Mouse (Mus musculus) heart, embryonic 14.5 days (tissue): Measurements from ENCODE around the gene Vps13c. TPM values are rescaled to one million over a fixed set of nuclear protein-coding genes. Genes with fewer than 3 reads are reported as not detected.

Source experiments
- ATAC-seq: fragments of 200-750 bp; cut with Nextera tagmentation; 2 replicates; pipeline ENCODE4 v1.8.0; 2017; ENCODE audit warnings: low read depth, moderate TSS enrichment; ENCODE audit not compliant: insufficient number of reproducible peaks, insufficient read depth, low FRiP score
- H3K27ac ChIP-seq, 2 experiments: fragments of 200-500 bp in 1 of 2; fragments of 300-500 bp in 1 of 2; sonication (generic) in 1 of 2; replicated peaks in 1 of 2; 2 replicates each; pipeline ENCODE4 v1.5.1; 2012 to 2014; ENCODE audit warnings: low read depth in 2 of 2, low read length in 2 of 2, control low read depth in 1 of 2, mild to moderate bottlenecking in 1 of 2, mixed read lengths in 1 of 2; ENCODE audit not compliant: control insufficient read depth in 1 of 2, insufficient read depth in 1 of 2
- H3K27me3 ChIP-seq: fragments of 300-500 bp; sonication (generic); 2 replicates; pipeline ENCODE4 v1.6.1; 2014; ENCODE audit warnings: mild to moderate bottlenecking, low read length, control low read depth; ENCODE audit not compliant: control insufficient read depth, insufficient read depth
- H3K36me3 ChIP-seq: fragments of 300-500 bp; sonication (generic); 2 replicates; pipeline ENCODE4 v1.6.1; 2014; ENCODE audit warnings: mild to moderate bottlenecking, control low read depth, low read length, mixed read lengths; ENCODE audit not compliant: control insufficient read depth, insufficient read depth
- H3K4me1 ChIP-seq, 2 experiments: fragments of 200-500 bp in 1 of 2; fragments of 300-500 bp in 1 of 2; sonication (generic) in 1 of 2; 2 replicates each; pipeline ENCODE4 v1.6.1; 2012 to 2014; ENCODE audit warnings: low read length in 2 of 2, control low read depth in 1 of 2, mixed read lengths in 1 of 2; ENCODE audit not compliant: control insufficient read depth in 2 of 2, insufficient read depth in 2 of 2
- H3K4me2 ChIP-seq: fragments of 300-500 bp; sonication (generic); 2 replicates; pipeline ENCODE4 v1.6.1; 2014; ENCODE audit warnings: mild to moderate bottlenecking, low read length
- H3K4me3 ChIP-seq, 2 experiments: fragments of 200-500 bp in 1 of 2; fragments of 300-500 bp in 1 of 2; sonication (generic) in 1 of 2; 2 replicates each; pipeline ENCODE4 v1.5.1; 2012 to 2014; ENCODE audit warnings: low read length in 2 of 2, mild to moderate bottlenecking in 2 of 2, control low read depth in 1 of 2, low read depth in 1 of 2, moderate library complexity in 1 of 2; ENCODE audit not compliant: control insufficient read depth in 1 of 2, insufficient read depth in 1 of 2
- H3K9ac ChIP-seq: fragments of 300-500 bp; sonication (generic); 2 replicates; pipeline ENCODE4 v1.6.1; 2014; ENCODE audit warnings: mild to moderate bottlenecking, low read length
- H3K9me3 ChIP-seq: fragments of 300-500 bp; sonication (generic); 2 replicates; pipeline ENCODE4 v1.6.1; 2016; ENCODE audit warnings: low read length, control low read depth; ENCODE audit not compliant: control insufficient read depth
- WGBS: fragments of 180-500 bp; shearing (Covaris S2); extraction: QIAGEN DNeasy Blood & Tissue Kit; methylation state at CpG from one replicate; pipeline ENCODE4 v1.1.7; 2014; 5-methylcytosine and 5-hydroxymethylcytosine counted together
- polyA plus RNA-seq: library from polyadenylated mRNA; unstranded; fragments of >200 nt; fragmentation: Nextera tagmentation; extraction: Ambion mirVana; gene quantifications from 2 replicates; pipeline ENCODE4 v1.2.1, GENCODE M21; 2014

Vps13c gene
- polyA plus RNA-seq, 1 experiment from 2014 or later, result 7.1 TPM

DNA sequence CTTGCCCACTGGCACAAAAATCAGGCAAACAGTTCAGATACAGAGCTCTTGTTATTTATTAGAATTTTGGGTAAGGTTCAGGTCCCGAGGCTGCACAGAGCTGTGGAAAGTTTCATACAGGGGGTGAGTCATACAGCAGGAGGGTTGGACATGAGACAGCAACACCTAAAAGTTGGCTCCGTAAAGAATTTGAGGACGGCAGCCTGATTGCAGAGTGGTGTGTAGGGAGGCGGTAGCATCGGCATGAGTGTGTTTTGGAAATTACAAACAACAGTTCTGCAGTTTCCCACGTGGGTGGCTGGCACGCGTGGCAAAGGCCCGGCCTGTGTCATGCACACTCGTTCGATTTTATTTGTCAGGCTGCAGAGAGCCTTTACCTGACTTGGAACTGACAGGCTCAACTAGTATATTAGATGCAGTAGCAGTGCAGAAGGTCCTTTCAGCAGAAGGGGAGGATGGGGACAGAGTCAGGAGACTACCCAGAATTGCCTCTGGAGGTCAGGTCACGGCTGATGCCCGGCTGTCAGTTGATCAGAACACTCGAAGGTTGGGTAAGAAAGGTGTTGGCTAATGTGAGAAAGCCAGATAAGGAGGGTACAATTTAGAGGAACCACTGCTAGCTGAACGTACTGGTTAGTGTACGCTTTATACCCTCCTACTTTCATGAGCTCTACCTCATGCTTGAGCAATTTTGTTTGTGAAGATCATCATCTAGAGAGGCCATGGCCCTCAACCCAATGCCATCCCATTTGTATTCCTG is 29.7 kb downstream of the Vps13c start:
- peaks cover 3 to 5% of the 10 kb centered on the region in 2 experiments for H3K4me1 ChIP-seq
- no peaks in the 10 kb centered on the region for H3K9me3 ChIP-seq
- WGBS, result 67% methylated on average over 16 of the region's 16 CpGs
- no peak overlapping the region for H3K9ac ChIP-seq
- no peaks in the 10 kb centered on the region for H3K27me3 ChIP-seq
- no peak for ATAC-seq
- H3K27ac ChIP-seq, result no peak overlapping the region
- H3K36me3 ChIP-seq, result peaks cover 6% of the 10 kb centered on the region; the same call in 1 of the 2 replicates
- H3K4me2 ChIP-seq, result no peak overlapping the region
- no peak overlapping the region for H3K4me3 ChIP-seq

DNA sequence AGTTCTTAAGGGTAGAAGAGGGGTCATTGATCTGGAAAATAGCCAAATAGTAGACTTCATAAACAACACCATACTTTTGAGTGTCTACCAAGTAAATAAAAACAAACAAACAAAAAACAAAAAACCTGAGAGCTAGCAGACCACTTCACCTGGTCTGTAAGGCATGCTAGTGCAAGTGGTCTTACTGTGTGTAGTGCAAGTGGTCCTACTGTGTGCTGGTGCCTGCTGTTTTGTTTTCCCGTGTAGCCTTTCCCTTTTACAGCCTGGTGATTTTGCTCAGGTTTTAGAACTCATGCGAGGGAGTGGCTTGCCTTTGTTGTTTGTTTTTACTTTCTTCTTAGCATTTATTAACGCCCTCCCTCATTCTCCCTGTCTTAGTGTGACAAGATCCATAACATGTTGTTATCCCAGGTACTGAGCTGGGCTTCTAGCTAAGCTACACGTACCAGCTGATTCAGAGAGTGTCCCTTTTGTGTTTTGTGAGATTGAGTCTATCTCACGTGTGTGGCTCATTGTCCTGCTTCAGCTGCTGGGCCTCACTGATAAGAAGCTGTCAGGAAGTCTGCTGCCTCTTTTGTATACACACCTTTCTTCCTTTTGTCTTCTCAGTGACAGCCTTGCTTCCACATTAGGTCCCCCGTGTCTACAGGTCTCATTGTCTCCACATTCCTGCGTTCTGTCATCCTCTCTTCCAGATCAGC is 34.5 kb downstream of the Vps13c start:
- Histone ChIP-seq H3K36me3 (peaks cover 18% of the 10 kb centered on the region; the same call in 1 of the 2 replicates), H3K4me1 (peaks cover 2 to 3% of the 10 kb centered on the region in 2 experiments), H3K4me3 (no peak overlapping the region), H3K4me2 (no peak overlapping the region), H3K27me3 (no peaks in the 10 kb centered on the region), H3K27ac (no peak overlapping the region), H3K9me3 (no peaks in the 10 kb centered on the region), H3K9ac (no peak overlapping the region)
- ATAC-seq, result no peak
- WGBS, result 66% methylated on average over 7 of the region's 7 CpGs

DNA sequence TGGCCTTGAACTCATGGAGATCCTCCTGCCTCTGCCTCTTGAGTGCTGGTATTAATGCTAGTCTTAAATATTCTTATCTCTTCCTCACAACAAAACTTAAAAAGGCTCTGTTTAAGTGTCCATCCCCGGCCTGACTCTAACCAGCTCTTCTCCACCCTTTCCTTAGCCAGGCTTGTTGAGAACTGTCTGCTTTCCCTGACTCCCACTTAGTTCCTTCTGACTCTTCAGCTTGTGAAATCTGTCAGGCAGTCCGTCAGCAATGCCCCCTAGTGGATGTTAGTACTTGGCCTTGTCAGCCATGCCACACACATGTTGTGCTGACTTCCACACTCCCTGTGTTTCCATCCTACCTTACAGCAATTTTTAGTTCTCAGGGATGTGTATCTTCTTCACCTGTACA is 35.1 kb downstream of the Vps13c start:
- no peaks in the 10 kb centered on the region for H3K27me3 ChIP-seq
- H3K4me1 ChIP-seq, result no peaks in the 10 kb centered on the region
- H3K9ac ChIP-seq, result no peak overlapping the region
- no peak overlapping the region for H3K4me2 ChIP-seq
- peaks cover 18% of the 10 kb centered on the region; the same call in 1 of the 2 replicates for H3K36me3 ChIP-seq
- 51% methylated on average over 2 of the region's 2 CpGs for WGBS
- no peaks in the 10 kb centered on the region for H3K9me3 ChIP-seq
- no peak for ATAC-seq
- no peak overlapping the region for H3K4me3 ChIP-seq
- H3K27ac ChIP-seq, result no peak overlapping the region

DNA sequence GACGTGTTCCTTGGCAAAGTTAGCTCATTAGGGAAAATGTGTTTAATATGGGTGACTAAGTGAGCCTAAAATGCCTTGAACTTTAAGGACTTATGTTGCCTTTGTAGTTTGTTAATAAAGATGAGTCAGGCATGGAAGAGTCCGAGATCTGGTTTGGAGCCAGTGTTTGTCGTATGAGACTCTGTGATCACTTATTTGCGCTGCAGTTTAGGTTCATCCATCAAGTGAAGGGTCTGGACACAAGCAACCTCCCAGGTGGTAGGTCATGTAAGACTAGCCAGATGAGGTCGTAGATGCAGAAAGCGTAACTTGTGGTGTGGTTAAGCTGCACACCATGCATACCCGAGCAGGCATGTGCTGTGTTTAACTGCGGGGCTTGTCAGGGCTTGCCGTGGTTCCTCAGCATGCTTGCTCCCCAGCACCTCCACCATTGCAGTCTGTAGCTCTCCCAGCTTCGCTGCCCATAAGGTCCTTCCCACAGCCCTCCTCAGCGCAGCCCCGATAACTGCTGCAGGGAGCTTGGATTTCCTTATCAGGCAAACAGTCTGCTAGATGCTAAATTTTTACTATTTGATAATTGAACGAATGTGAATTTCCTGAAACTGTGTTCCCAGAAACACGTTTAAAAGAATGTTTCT is 37.0 kb downstream of the Vps13c start:
- Histone ChIP-seq H3K9me3 (no peaks in the 10 kb centered on the region), H3K4me2 (no peak overlapping the region), H3K9ac (no peak overlapping the region), H3K36me3 (peaks cover 30% of the 10 kb centered on the region), H3K4me3 (no peak overlapping the region), H3K27ac (no peak overlapping the region), H3K4me1 (no peaks in the 10 kb centered on the region), H3K27me3 (no peaks in the 10 kb centered on the region)
- 82% methylated on average over 14 of the region's 14 CpGs for WGBS
- no peak for ATAC-seq

DNA sequence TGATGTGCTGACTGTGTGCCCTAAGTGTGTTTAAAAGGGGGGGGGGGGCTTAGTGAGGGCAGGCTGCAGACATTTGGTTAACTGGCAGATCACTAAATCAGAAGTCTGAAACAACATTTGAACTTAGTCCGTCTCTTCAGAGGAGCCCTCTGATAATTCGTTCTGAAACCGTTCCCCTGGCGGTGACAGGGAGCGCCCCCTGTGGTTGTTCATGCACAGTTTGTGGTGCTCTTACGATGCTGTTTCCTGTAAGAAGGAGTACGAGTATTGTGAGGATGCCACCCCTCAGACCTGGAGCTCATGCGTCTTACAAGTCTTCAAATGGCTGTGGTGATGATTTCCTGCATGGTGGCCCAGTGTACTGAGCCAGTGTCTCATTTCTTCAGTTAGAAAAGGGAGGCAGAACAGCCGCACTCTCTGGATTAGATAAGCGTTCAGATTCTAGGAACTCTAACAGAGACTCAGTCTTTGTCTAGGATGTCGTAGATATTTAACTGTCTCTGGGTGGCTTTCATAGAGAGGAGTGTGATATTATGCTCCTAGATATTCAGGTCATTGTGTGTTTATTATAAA is 38.1 kb downstream of the Vps13c start:
- Histone ChIP-seq H3K4me2 (no peak overlapping the region), H3K4me3 (no peak overlapping the region), H3K4me1 (no peaks in the 10 kb centered on the region), H3K27ac (no peak overlapping the region), H3K36me3 (peaks cover 28% of the 10 kb centered on the region), H3K9me3 (no peaks in the 10 kb centered on the region), H3K9ac (no peak overlapping the region), H3K27me3 (no peaks in the 10 kb centered on the region)
- WGBS, result 84% methylated on average over 11 of the region's 11 CpGs
- ATAC-seq, result no peak

DNA sequence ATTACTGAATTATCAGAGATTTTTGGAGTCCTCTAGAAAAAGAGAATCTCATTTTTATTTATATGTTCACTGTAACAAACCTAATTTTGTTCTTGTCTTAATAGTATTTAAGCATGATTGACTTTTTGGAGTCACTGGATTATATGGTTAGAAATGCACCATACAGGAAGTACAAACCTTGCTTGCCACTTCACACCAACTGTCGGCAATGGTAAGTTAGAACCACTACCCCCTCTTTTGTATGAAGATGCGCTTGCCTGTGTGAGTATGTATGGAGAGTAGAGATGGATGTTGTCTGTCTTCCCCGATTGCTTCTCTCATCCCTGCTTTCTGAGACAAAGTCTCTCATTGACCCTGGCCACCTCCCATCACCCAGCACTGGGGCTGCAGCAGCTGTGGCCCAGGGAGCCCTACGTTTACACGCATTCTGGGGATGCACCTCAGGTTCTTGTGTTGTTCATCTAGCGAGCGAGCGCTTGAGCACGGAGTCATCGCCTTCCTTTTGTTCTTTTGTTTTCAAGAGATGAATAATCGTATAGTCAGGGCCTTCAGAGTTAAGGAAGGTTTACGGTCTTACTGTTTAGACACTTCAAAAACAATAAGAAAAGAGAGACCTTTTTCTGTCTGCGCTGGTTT is 43.3 kb downstream of the Vps13c start:
- Histone ChIP-seq H3K9me3 (no peaks in the 10 kb centered on the region), H3K4me2 (no peak overlapping the region), H3K27me3 (no peaks in the 10 kb centered on the region), H3K4me3 (no peak overlapping the region), H3K9ac (no peak overlapping the region), H3K4me1 (peaks cover 2 to 9% of the 10 kb centered on the region in 2 experiments; a peak in 2 of 4 replicates), H3K27ac (no peak overlapping the region), H3K36me3 (peaks cover 47% of the 10 kb centered on the region)
- 87% methylated on average over 13 of the region's 13 CpGs for WGBS
- no peak for ATAC-seq

DNA sequence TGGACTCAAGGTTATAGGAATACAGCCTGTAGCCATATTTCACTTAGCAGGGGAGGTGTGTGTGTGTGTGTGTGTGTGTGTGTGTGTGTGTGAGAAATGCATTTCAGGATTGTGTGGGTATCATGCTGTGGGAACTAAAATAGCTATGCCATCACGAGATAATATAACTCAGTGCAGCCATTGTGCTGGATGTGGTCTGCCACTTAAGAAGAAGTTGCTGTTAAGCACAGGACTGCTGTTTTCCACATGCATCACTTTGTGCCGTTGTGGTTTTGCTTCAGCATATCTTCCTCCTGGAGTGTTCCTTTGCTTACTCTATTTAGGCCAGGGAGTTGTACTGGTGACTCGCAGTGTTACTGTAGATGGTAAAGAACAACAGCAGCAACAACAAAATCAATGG is 43.9 kb downstream of the Vps13c start:
- H3K4me2 ChIP-seq, result no peak overlapping the region
- H3K27ac ChIP-seq, result no peak overlapping the region; a peak in 1 of 4 replicates

More for the DNA sequence above, 43.9 kb downstream of the Vps13c start:
- 33% methylated on average over 3 of the region's 3 CpGs for WGBS
- Histone ChIP-seq H3K4me3 (no peak overlapping the region), H3K9me3 (no peaks in the 10 kb centered on the region), H3K36me3 (peaks cover 46% of the 10 kb centered on the region), H3K27me3 (no peaks in the 10 kb centered on the region), H3K9ac (no peak overlapping the region), H3K4me1 (peaks cover 2 to 9% of the 10 kb centered on the region in 2 experiments; a peak in 2 of 4 replicates)
- no peak for ATAC-seq
